Mouse (Mus musculus): ENCODE measurements around the gene Fam196b. TPM values are rescaled to one million over a fixed set of nuclear protein-coding genes. Genes with fewer than 3 reads are reported as not detected.

Gene Fam196b
- polyA plus RNA-seq, 1 experiment from 2014 or later = 4.7 TPM

DNA sequence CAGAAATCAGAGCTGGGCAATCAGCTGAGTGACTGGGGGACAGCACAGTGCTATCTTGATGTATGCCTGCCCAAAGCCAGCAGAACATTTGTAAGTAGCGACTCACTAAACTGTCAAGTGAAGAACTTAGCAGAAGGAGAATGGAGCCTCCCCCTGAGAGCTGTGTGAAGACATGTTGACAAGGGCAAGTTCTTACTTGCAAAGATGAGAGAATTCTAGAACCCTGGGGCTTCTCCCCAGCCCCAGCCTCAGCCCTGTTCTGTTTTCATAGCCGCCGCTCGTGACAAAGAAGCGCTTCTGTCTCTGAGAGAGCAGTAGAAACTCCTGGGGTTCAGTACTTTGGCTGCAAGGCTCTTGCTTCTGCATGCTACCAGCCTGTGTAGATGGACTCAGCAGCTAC is 25.1 kb downstream of the Fam196b start:
- ATAC-seq (ENCODE audit: low FRiP score, low read depth) = no peak
- 65% methylated on average over 5 of the region's 5 CpGs for WGBS
- Histone ChIP-seq H3K36me3 (no peaks in the 10 kb centered on the region), H3K4me3 (no peak overlapping the region), H3K27ac (replicated peaks) (no peak overlapping the region), H3K4me2 (no peak overlapping the region), H3K9me3 (no peaks in the 10 kb centered on the region), H3K4me1 (replicated peaks) (peaks cover 21% of the 10 kb centered on the region), H3K9ac (no peak overlapping the region), H3K27me3 (no peaks in the 10 kb centered on the region)

DNA sequence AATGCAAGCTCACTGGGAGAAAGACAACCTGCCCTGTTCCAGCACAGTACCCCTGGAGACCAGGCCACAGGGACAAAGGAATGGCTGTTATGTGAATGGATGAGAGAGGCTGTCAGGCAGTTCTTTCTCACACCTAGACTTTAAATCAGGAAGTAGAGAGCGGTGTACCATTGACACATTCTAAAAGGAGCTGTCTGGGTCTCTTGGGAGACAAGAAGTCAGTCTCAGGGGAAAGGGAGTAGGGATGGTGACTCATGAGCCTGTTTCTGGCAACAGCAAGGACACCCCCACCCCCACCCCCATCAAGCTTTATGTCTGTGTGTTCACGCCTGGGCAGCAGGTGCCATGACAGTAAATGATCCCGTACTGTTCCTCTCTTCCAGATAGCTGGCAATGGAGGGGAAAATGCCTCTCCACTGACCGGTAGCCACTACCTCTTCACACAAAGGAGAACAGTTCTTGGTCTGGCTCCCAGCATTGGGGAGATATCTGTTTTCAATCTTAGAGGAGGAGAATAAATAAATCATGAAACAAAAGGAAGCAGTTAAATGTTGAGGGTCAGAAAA is 29.2 kb downstream of the Fam196b start:
- Histone ChIP-seq H3K36me3 (no peaks in the 10 kb centered on the region), H3K27ac (replicated peaks) (peak overlapping the region; percentile 36; the same call in 1 of the 2 replicates), H3K9ac (no peak overlapping the region), H3K4me3 (no peak overlapping the region), H3K4me1 (replicated peaks) (peaks cover 31% of the 10 kb centered on the region), H3K27me3 (no peaks in the 10 kb centered on the region), H3K4me2 (no peak overlapping the region), H3K9me3 (no peaks in the 10 kb centered on the region)
- peak; percentile 16; the same call in 1 of the 2 replicates for ATAC-seq (ENCODE audit: low FRiP score, low read depth)
- WGBS = 26% methylated on average over 4 of the region's 4 CpGs

DNA sequence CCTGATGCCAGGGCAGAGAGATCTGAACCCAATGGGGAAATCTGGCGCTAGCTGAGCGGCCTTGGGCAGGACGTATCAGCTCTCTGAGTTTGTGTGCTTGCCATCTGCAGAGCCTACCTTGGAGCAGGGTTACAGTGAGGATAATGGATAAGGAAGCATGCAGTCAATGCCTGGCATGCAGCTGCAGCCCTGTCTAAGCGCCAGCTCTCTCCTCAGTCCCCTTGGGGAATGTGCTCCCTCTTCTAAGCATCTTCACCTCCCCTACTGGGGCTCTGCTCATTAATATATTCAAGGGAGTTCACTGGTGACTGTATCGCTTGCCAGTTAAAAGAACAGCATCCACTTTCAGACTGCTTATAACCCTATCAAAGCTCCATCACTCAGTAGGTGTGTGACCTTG is 29.7 kb downstream of the Fam196b start:
- Histone ChIP-seq H3K9ac (no peak overlapping the region), H3K9me3 (no peaks in the 10 kb centered on the region), H3K36me3 (no peaks in the 10 kb centered on the region), H3K4me2 (no peak overlapping the region), H3K4me3 (no peak overlapping the region), H3K4me1 (replicated peaks) (peaks cover 36% of the 10 kb centered on the region), H3K27ac (replicated peaks) (peak overlapping the region; percentile 36; the same call in 1 of the 2 replicates), H3K27me3 (no peaks in the 10 kb centered on the region)
- ATAC-seq (ENCODE audit: low FRiP score, low read depth) = peak; percentile 70
- 24% methylated on average over 5 of the region's 5 CpGs for WGBS

DNA sequence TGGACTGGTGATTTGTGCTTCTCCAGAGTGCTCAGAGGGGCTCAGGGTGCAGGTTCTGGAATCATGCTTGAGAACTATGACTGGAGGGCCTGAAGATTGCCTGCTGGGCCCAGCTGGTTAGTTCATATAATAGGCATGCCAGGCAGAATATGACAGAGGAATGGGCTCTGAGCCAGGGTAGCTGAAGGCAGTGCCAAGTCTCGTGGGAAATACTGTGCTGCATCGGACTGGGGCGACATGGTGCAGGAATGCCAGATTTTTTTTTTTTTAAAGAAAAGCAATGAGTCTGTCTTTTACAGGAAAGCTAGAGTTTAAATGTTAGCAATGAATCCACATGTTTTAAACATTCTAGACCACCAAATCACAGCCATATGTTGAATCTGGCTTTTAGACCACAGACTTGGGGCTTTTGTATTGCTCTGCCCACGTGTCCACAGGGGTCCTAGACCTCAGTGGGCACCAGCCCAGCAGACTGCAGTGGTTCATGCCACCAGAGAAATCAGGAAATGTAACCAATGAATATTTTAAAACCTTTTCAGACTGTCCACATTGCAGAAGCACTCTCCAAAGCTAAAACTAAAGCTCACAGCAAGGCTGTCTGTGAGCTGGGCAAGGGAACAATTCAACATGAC is 33.8 kb downstream of the Fam196b start:
- H3K36me3 ChIP-seq = no peaks in the 10 kb centered on the region
- H3K9ac ChIP-seq = no peak overlapping the region
- H3K4me3 ChIP-seq = no peak overlapping the region
- H3K27me3 ChIP-seq = no peaks in the 10 kb centered on the region
- no peak overlapping the region for H3K4me2 ChIP-seq
- H3K27ac ChIP-seq (replicated peaks) = peak overlapping the region; percentile 46
- peak; percentile 77 for ATAC-seq (ENCODE audit: low FRiP score, low read depth)
- no peaks in the 10 kb centered on the region for H3K9me3 ChIP-seq
- WGBS = 26% methylated on average over 4 of the region's 4 CpGs
- peaks cover 32% of the 10 kb centered on the region for H3K4me1 ChIP-seq (replicated peaks)

DNA sequence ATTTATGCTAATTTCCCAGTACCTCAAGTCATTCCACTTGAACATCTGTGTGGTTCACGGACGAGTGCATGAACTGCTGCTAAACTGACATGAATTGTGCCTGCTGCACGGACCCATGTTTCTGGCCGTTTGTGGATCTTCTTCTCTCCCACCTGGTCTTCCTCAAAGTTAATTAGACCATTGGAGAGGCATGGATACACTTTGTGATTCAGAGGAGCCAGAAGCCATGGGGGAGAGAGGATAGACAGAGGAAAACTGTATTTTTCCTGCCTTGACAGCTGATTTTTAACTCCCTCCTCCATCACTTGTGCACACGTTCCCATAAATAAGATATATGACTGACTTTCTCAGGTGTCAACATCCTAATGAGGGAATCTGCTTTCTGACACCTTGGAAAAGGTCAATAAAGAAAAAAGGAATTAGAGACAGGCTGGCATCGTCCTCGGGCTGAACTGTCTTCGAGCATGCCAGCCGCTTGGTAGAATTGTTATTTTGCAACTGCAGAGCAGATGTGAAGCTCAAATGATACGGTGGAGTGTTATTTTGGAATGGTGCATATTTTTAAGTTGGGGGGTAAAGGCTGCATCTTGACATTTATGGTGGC is 34.9 kb downstream of the Fam196b start:
- H3K4me1 ChIP-seq (replicated peaks) = peaks cover 21% of the 10 kb centered on the region
- H3K27me3 ChIP-seq = no peaks in the 10 kb centered on the region
- no peak overlapping the region for H3K27ac ChIP-seq (replicated peaks)
- no peaks in the 10 kb centered on the region for H3K36me3 ChIP-seq
- H3K4me3 ChIP-seq = no peak overlapping the region
- H3K9ac ChIP-seq = no peak overlapping the region
- H3K4me2 ChIP-seq = no peak overlapping the region
- no peaks in the 10 kb centered on the region for H3K9me3 ChIP-seq
- no peak for ATAC-seq (ENCODE audit: low FRiP score, low read depth)
- 73% methylated on average over 10 of the region's 10 CpGs for WGBS

DNA sequence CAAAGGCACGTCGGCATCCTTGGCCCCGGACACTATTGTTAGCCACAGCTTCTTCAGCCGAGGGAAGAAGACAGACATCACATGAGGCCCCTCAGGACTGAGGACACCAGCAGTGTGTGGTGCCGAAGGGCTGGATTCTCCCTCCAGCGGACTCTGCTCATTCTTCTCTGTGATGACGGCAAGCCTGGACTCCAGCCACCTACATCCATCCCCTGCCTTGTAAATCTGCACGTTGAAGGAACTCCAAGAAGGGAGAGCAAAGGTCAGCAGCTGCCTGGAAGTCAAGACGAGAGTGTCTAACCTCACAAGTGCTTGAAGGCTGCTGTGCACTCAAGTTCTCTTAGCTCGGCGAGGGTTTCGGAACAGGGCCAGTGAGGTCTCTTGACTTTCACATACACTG is 40.8 kb downstream of the Fam196b start:
- Histone ChIP-seq H3K4me3 (no peak overlapping the region), H3K4me1 (replicated peaks) (peaks cover 12% of the 10 kb centered on the region)
- ATAC-seq (ENCODE audit: low FRiP score, low read depth) = no peak

DNA sequence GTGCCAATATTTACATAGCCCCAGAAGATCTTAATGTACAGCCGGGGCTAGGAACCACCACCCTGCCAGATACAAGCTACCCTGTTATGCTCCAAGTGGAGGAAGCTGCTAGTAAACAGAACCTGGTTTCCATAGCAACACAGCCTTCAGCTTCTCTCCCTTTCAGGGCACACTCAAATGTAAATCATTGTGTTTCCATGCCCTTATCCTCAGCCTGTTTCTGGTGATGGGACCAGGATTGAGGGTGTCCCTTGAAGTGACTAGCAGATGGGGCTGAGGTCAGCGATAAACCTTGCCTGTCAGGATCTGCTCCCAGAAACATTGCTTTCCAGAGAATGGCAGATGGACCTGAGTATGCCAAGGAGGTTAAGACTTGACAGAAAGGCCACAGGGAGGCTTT is 41.5 kb downstream of the Fam196b start:
- 0 out of 2 replicates have a peak, but pooled peaks have one; percentile 50 for ATAC-seq (ENCODE audit: low FRiP score, low read depth)
- Histone ChIP-seq H3K4me3 (no peak overlapping the region), H3K27me3 (no peaks in the 10 kb centered on the region), H3K4me2 (no peak overlapping the region), H3K9ac (no peak overlapping the region), H3K9me3 (no peaks in the 10 kb centered on the region), H3K4me1 (replicated peaks) (peaks cover 12% of the 10 kb centered on the region), H3K36me3 (no peaks in the 10 kb centered on the region), H3K27ac (replicated peaks) (no peak overlapping the region)
- WGBS = 27% methylated on average over 2 of the region's 2 CpGs

More for the DNA sequence above, 40.8 kb downstream of the Fam196b start:
- 60% methylated on average over 12 of the region's 12 CpGs for WGBS
- Histone ChIP-seq H3K27ac (replicated peaks) (no peak overlapping the region), H3K9ac (no peak overlapping the region), H3K4me2 (no peak overlapping the region), H3K27me3 (no peaks in the 10 kb centered on the region), H3K9me3 (no peaks in the 10 kb centered on the region), H3K36me3 (no peaks in the 10 kb centered on the region)

DNA sequence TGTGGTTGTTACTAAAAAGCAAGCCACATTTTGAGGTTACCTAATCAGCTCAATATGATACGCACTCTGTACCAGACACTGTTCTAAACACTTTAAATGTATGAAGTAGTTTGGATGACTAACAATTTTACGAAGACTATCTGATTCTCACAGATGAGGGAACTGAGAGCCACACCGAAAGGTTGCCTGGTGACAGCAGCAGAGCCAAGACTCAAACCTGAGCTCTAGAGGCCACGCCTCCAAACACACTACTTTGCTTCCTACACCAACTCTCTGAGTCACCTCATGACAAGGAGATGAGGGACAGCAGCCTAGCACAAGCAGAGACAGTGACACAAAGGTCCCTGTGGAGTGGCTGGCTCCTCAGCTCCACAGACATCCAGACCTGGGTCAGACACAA is 57.6 kb downstream of the Fam196b start:
- no peak for ATAC-seq (ENCODE audit: low FRiP score, low read depth)
- H3K4me3 ChIP-seq = no peak overlapping the region
- no peak overlapping the region for H3K9ac ChIP-seq
- H3K4me2 ChIP-seq = no peak overlapping the region
- H3K9me3 ChIP-seq = no peaks in the 10 kb centered on the region
- H3K36me3 ChIP-seq = no peaks in the 10 kb centered on the region
- H3K27ac ChIP-seq (replicated peaks) = no peak overlapping the region
- no peaks in the 10 kb centered on the region for H3K27me3 ChIP-seq
- 0 out of 2 replicates have a peak, but pooled peaks cover 5% of the 10 kb centered on the region for H3K4me1 ChIP-seq (replicated peaks)
- WGBS = 92% methylated on average over 4 of the region's 4 CpGs

DNA sequence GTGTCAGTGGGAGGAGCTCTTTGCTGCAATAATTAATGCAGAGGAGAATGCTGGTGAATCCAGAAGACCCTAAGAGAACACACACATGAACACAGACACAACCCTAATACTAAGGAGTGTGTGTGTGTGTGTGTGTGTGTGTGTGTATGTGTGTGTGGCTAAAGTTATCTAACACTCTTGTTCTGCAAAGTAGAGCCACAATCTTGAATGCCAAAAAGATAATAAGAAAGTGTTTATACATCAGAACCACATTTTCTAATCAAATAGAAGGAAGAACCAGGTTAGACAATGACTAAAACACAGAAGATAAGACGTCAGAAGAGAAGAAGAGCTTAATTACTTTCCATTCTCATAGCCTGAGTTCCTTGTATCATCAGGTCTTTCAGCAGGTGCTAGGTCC is 60.9 kb downstream of the Fam196b start:
- ATAC-seq (ENCODE audit: low FRiP score, low read depth) = no peak
- no peak overlapping the region for H3K9ac ChIP-seq
- no peaks in the 10 kb centered on the region for H3K27me3 ChIP-seq
- no peaks in the 10 kb centered on the region for H3K36me3 ChIP-seq
- no peak overlapping the region for H3K27ac ChIP-seq (replicated peaks)
- 77% methylated on average over 1 of the region's 1 CpGs for WGBS
- H3K4me3 ChIP-seq = no peak overlapping the region
- H3K4me2 ChIP-seq = no peak overlapping the region
- no peaks in the 10 kb centered on the region for H3K9me3 ChIP-seq
- H3K4me1 ChIP-seq (replicated peaks) = 0 out of 2 replicates have a peak, but pooled peaks cover 5% of the 10 kb centered on the region

DNA sequence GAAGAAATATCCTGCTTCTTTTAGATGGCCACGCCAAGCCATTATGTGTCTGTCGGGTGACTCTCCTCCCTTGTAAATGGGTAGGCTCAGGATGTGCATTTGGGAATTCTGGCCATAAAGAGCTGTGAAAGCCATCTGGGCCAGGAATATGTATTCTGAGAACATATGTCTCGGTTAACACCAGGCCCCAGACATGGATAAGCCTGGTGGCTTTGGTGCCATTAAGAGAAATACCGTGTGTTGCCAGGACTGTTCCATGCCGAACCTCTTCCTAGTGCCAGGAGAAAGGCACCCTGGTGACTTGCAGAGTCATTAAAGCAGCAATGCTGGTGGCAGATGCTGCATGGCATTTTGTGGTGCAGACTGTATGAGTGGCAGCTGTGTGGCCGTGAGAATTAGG is 63.0 kb downstream of the Fam196b start:
- Histone ChIP-seq H3K9ac (no peak overlapping the region), H3K27me3 (no peaks in the 10 kb centered on the region), H3K4me1 (replicated peaks) (0 out of 2 replicates have a peak, but pooled peaks cover 5% of the 10 kb centered on the region), H3K36me3 (no peaks in the 10 kb centered on the region), H3K4me3 (no peak overlapping the region), H3K4me2 (no peak overlapping the region), H3K27ac (replicated peaks) (no peak overlapping the region), H3K9me3 (no peaks in the 10 kb centered on the region)
- 47% methylated on average over 6 of the region's 6 CpGs for WGBS
- ATAC-seq (ENCODE audit: low FRiP score, low read depth) = 0 out of 2 replicates have a peak, but pooled peaks have one; percentile 66

DNA sequence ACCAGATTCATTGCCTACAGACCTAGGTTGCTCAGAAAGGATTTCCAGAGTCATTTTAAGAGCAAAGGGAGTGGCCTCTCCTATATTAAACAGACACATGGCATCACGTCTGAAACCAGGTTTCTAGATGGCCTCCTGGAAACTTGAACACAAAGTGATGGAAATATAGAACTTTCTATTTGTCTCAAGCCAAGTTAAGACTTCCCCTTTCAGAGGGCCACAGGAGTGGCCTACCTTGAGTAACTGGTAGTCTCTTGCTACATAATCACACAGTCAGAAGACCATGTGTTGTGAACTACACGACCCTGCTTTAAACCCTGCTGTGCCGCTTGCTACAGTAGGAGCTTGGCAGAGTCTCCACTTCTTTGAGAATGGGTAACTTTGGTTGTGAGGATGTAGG is 68.9 kb downstream of the Fam196b start:
- no peak for ATAC-seq (ENCODE audit: low FRiP score, low read depth)
- no peak overlapping the region for H3K9ac ChIP-seq
- H3K4me2 ChIP-seq = no peak overlapping the region
- H3K27ac ChIP-seq (replicated peaks) = no peak overlapping the region
- no peaks in the 10 kb centered on the region for H3K27me3 ChIP-seq
- WGBS = 90% methylated on average over 3 of the region's 3 CpGs
- H3K36me3 ChIP-seq = no peaks in the 10 kb centered on the region
- no peak overlapping the region for H3K4me3 ChIP-seq
- H3K9me3 ChIP-seq = no peaks in the 10 kb centered on the region
- peaks cover 6% of the 10 kb centered on the region; the same call in 1 of the 2 replicates for H3K4me1 ChIP-seq (replicated peaks)

DNA sequence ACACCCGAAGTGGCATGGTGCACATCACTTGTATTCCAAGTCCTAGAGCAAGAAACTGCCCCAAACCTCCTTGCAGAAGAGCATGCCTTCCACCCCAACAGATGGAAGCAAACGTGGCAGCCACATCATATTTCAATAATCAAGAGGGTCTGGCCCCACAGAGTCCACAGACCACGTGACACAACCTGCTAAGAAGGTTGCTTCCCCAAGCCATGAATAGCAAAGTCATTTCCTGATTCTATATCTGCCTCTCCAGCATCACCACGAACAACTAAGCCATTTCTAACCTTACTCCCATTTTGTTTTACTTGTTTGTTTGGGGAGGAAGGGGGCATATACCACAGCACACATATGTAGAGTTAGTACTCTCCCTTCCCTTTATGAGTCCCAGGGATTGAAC is 69.6 kb downstream of the Fam196b start:
- ATAC-seq (ENCODE audit: low FRiP score, low read depth) = no peak
- Histone ChIP-seq H3K27ac (replicated peaks) (no peak overlapping the region), H3K9me3 (no peaks in the 10 kb centered on the region), H3K27me3 (no peaks in the 10 kb centered on the region), H3K4me2 (no peak overlapping the region), H3K4me1 (replicated peaks) (peaks cover 6% of the 10 kb centered on the region; the same call in 1 of the 2 replicates), H3K9ac (no peak overlapping the region), H3K36me3 (no peaks in the 10 kb centered on the region), H3K4me3 (no peak overlapping the region)
- WGBS = 78% methylated on average over 4 of the region's 4 CpGs
